Mouse (Mus musculus) MN1 (cell line): ENCODE results near the gene Gm20449.
"Not testable (repeated sequence)": the region's sequence is repeated elsewhere in the genome, so short reads cannot be mapped to it uniquely, and the experiment has no call there.

Experiments
- DNase-seq: peaks from one replicate; pipeline ENCODE4 v3.0.0-alpha.2; 2016; ENCODE audit warnings: low spot score

Gm20449 gene

DNA sequence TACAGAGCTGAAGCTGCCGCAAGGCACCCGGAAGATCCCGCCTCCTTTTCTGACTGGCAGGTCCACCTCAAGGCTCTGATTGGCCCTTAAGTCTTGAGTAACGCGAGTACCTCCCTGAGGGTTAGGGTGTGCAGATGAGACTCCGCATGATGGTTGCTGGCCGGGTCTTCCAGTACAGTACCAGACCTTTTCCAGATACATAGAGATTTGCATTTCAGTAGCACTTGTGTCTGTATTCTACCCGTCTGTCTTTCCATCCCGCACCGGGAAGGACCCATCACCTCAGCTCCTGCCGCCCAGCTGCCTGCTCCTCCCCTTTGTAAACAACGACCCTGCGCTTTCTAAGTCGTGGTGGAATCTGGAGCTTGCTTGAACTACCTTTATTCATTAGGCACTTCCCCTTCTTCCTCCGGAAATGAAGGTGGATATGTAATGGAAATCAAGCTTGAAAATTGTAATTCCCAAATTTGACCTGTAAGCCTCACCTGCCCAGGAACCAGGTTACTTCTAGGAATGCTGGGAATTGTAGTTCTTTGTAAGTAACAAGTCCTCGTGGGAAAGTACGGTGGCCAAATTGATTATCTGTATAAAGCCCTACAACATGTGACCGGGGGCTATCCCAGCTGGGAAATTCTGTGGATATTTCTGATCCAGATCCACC, at the start of gene Gm20449, which contains the start of gene AW146154:
Gene Gm20449, minus strand, starts transcription at position 29 of the 661 bp plus-strand sequence.
Gene AW146154, minus strand, starts transcription at position 502 of the 661 bp plus-strand sequence.
- peak; percentile 80 for DNase-seq

DNA sequence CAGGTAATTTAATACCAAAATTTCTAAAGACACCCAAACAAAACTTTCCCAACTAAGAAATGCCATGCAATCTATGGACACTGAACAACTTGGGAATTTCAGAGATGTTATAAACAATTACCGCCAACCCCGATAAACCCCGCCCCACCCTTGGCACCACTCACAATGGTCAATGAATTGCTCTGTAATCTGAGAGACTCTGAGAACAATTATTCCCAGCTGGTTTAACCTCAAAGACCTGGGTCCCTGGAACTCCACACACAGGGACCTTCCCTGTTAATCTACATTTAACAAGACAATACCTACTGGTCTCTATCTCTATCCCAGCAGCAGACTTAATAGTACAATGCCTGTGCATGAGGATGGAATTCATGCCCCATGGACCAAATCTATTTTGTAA, 13.5 kb upstream of the Gm20449 start:
- DNase-seq = no peak

DNA sequence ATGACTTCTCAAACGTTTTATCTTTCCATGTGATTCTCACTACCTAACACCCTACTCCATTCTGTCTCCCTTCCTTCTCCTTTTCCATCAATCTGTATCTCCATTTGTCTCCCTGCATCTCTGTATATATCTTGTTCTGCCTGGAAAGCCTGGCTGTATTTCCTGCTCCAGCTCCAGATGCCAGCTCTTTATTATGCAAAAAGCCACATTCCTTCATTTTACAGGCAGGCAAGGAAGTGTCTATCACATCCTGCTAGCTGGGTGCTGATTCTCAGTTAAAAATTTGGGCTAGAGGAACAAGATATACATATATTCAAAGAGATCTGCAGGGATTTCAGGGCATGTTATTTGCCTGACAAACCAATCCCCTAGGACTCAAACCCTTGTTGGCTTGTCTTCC, 13.0 kb upstream of the Gm20449 start:
- DNase-seq = no peak

GRCm38 (mm10) chr7:41502402-41502801, 3.2 kb upstream of the Gm20449 start:
- DNase-seq = no peak

- no peak for DNase-seq
Measured at GRCm38 (mm10) chr7:41500151-41500934, 1.1 kb upstream of the Gm20449 start.

DNA sequence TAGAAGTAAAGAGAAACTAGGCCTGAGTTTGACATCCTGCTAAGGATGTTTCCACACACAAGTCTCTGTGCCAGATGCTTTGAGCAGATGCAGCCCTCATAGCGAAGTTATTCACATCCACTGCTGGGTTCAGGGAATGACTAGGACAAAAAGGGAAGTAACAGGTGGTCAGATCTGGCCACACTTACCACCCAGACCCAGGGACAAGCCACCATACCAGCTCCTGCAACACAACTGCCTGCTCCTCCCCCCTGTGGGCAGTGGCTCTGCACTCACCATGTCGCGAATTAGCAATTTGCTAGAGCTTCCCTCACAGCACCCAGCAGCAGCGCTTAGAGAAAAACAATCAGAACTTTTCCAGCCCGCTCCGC, 214 bp downstream of the Gm20449 start:
- DNase-seq = not testable (repeated sequence)

DNA sequence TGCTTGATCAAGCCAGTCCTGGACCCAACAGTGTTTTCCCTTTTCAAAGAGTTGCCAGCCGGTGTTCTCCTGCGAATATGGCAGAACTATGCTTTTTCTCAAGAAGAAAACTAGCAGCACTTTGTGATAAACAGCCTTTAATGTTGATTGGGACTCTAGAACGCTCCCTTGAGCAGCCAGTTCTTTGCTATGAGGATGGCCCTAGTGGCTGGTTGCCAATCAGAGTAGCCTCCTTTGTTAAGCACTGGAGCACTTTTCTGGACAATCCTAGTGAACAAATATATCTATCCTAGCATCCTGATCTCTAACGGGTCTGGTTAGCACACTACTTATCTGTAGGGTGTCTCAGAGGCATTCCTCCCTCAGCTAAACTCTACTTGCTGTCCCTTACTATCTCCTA, 753 bp downstream of the Gm20449 start:
- DNase-seq = not testable (repeated sequence)

DNA sequence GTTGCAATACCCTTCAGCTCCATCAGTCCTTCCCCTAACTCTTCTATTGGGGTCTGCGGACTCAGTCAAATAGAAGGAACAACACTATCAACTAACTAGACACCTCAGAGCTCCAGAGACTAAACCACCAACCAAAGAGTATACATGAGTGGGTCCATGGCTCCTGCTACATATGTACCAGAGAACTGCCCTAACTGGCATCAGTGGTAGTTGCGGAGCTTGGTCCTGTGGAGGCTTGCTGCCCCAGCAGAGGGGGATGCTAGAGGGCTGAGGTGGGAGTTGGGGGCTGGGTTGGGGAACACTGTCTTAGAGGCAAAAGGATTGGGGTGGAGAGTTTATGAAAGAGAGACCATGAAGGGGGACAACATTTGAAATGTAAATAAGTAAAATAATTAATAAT, 1.3 kb downstream of the Gm20449 start:
- DNase-seq = no peak

- no peak for DNase-seq
Measured at GRCm38 (mm10) chr7:41451864-41452263, 47.4 kb downstream of the Gm20449 start.

DNA sequence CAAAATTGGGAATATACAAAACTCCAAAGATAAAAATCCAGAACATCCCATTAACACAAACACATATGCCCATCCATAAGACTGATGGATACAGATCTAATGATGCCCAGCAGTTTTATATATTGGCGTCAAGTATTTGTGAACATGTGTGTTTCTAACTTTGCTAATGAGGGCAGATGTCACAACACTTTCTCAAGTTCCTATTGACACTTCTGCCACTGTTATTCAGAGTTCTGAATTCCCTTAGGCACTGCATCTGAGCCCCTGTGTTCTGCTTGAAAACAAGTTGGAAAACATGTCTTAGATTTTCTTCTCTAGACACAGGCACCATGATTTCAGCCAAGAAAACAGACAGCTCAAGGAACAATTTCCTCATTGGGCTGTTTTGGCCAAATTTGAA, 50.6 kb downstream of the Gm20449 start, which contains the start of gene Vmn2r57:
Gene Vmn2r57, minus strand, starts transcription at position 101 of the 400 bp plus-strand sequence.
- not testable (repeated sequence) for DNase-seq

- no peak for DNase-seq
Measured at GRCm38 (mm10) chr7:41394130-41394529, 105.1 kb downstream of the Gm20449 start.

GRCm38 (mm10) chr7:41393048-41393971, 105.9 kb downstream of the Gm20449 start, which contains the start of gene AI987944:
TSS of gene AI987944 (minus strand) at chr7:41393379.
- DNase-seq = peak; percentile 62
